Mouse (Mus musculus): ENCODE data around the gene Htr1f.

- peak; percentile 33; the same call in 1 of the 2 replicates for TF ChIP-seq CTCF (IDR thresholded peaks at IDR 0.05; ENCODE audit: low read depth, low read length)
- TF ChIP-seq POLR2A (IDR thresholded peaks at IDR 0.05; ENCODE audit: extremely low read depth, insufficient read depth, low read length): no peak
Measured at GRCm38 (mm10) chr16:64899084-64899483, 206.6 kb downstream of the Htr1f start.
